Mouse (Mus musculus): ENCODE data around the gene Slco6c1. TPM values are rescaled to one million over a fixed set of nuclear protein-coding genes. Genes with fewer than 3 reads are reported as not detected.

Slco6c1 gene
- polyA plus RNA-seq (2017; shearing (Covaris generic)): not detected

DNA sequence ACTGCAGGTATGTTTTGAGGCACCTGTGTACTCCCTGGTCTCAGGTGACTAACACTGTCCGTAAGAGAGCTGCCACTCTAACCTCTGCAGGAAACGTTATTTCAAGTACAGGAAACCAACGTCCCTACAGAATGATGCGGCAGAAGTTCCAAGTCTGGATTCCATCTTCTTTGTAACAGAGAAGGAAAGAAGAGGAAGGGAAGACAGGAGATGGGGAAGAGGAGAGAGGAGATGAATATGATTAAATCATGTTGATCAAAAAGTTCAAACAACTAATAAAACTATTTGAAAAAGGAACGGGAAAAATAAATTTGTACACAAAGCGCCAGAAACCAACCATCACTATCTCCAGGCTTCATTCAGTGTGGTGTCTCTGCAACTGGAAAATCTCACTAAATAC lies at the start of gene Slco6c1:
Gene Slco6c1 (minus strand): TSS at position 101 of the 400 bp plus-strand sequence.
- no peak for ATAC-seq

DNA sequence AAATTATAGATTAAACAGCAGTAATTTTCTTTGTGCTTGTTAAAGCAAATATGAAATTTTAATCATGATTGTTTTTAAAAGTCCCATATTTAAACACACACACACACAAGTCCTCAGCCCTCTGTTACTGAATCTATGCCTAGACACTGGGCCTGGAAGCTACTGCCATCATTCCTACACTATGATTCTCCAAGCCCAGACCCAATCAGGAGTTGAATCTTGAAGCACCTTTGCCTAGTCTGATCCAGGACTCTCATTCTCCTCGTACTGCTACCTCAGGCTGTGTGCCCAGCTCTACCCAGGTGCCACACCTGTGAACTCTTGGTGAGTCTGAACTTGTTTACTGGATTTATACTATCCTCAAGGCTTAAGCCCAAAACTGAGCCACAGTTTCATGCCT lies 89.1 kb downstream of the Slco6c1 start:
- no peak for ATAC-seq

DNA sequence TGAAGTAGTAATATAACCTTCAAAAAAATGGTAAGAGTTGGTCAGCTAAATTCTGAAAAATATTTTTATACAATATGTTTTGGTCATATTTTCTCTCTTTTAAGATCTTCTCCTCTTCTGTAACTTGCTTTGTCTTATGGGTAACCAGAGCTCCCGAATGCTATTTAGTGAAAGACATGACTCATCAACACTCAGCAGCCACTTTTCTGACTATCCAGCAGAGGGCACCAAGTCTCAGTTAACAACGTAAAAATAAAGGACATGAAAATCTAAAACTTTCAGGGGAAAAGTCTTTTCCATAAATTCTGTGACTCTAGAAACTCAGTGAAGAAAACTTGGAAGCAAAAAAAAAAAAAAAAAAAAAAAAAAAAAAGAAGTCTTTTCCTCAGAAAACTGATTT lies 89.6 kb downstream of the Slco6c1 start:
- ATAC-seq: no peak

DNA sequence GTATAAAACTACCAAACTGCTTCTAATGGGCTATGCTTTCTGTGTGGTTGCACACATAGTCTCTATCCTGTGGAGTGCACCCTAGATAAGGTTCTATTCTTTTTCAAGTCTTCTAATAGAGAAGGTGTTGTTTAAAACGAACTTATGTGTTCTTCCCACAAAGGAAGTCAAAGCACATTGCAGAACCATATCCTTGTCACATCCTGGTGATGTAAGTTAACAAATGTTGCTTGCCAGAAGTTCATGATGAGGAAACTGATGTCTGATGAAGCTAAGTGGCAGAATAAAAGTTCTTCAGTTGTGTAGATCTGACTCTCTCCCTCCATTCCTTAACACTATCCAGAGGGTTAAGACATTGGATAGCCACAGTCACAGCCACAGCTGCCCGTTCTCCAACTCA lies 90.1 kb downstream of the Slco6c1 start:
- no peak for ATAC-seq

DNA sequence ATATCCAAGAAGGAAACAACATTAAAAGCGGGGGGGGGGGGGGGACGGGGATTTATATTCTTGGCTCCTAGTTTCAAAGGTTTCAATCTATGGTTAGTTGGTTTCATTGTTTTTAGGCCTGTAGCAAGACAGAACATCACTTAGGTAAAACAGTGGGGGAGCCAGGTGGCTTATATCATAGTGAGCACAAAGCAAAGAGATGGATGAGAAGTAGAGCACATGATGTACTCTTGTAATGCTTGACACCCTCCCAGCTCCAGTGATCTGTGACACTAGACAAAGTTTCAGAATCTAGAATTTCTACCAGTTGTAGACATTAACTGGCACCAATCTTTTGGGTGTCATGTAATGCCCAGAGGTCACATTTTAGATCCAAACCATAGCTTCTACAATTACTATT lies 106.7 kb downstream of the Slco6c1 start:
- no peak for ATAC-seq

DNA sequence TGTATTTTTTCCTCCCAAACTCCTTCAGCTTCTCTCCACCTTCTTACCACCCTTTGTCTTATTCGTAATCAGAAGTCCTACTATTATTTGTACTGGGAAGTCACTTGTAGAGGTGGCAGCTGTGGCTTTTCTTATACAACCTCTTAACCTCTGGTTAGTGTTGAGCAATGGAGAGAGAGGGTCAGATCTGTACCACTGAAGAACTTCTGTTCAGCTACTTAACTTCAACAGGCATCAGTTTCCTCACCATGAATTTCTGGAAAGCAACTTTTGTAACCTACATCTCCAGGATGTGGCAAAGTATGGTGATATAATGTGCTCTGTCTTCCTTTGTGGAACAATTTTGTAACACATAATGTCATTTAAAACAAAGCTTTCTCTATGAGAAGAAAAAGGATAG lies 108.7 kb downstream of the Slco6c1 start:
- no peak for ATAC-seq

DNA sequence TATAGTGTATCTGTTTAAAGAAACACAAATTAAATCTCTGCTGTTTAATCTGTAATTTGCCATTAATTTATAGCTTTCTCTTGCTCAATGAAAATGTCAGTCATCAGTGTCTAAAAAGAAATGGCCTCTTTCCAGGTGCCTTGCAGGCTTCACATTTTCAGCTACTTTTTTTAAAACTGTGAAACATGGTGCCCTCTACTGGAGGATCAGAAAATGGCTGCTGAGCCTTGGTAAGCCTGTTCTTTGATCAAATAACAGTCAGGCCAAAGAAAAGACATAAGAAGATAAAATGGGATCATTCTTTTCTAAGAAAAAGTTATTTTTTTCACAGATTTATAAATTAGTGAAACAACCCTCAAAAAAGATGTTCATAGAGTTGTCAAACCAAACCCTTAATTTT lies 109.1 kb downstream of the Slco6c1 start:
- ATAC-seq: no peak
